Mouse (Mus musculus) CH12.LX (cell line): Measurements from ENCODE around the gene Chp1.

Source experiments
- CTCF ChIP-seq, 2 experiments: IDR thresholded peaks in 1 of 2; conservative IDR thresholded peaks in 1 of 2; 2 replicates each; pipeline ENCODE4 v1.5.1; 2011 to 2012; ENCODE audit warnings: low read depth in 2 of 2, low read length in 2 of 2, improper control_type of control experiment in 1 of 2, inconsistent platforms in 1 of 2, mild to moderate bottlenecking in 1 of 2, moderate library complexity in 1 of 2
- GABPA ChIP-seq: IDR thresholded peaks from 2 replicates; pipeline ENCODE4 v1.6.1; 2012; ENCODE audit warnings: low read depth, low read length, improper control_type of control experiment, inconsistent platforms; ENCODE audit not compliant: insufficient replicate concordance
- POLR2A ChIP-seq: IDR thresholded peaks from 2 replicates; pipeline ENCODE4 v1.6.1; 2011; ENCODE audit warnings: low read depth, mild to moderate bottlenecking, improper control_type of control experiment, low read length
- SMC3 ChIP-seq: IDR thresholded peaks from 2 replicates; pipeline ENCODE4 v1.6.1; 2011; ENCODE audit warnings: low read depth, low read length, improper control_type of control experiment
- TCF12 ChIP-seq: IDR thresholded peaks from 2 replicates; pipeline ENCODE4 v1.6.1; 2014; ENCODE audit warnings: low read depth, mild to moderate bottlenecking, inconsistent platforms, low read length, improper control_type of control experiment
- ZC3H11A ChIP-seq: IDR thresholded peaks from 2 replicates; pipeline ENCODE4 v1.6.1; 2012; ENCODE audit warnings: low read depth, mild to moderate bottlenecking, inconsistent platforms, low read length, improper control_type of control experiment

GRCm38 (mm10) chr2:119523836-119524235, 23.7 kb upstream of the Chp1 start:
- TF ChIP-seq SMC3, result no peak
- TF ChIP-seq GABPA, result no peak
- no peak for TF ChIP-seq CTCF (conservative IDR thresholded peaks at IDR 0.05 in 1 of 2, IDR thresholded peaks at IDR 0.05 in 1 of 2; ENCODE audit: low read depth in 2 of 2, low read length in 2 of 2)
- no peak for TF ChIP-seq TCF12
- no peak for TF ChIP-seq POLR2A
- TF ChIP-seq ZC3H11A, result no peak
